Mouse (Mus musculus): ENCODE measurements around the gene Rasa3.

The Rasa3 gene

GRCm38 (mm10) chr8:13551574-13551830 lies 125.9 kb downstream of the Rasa3 start:
- DNase-seq (ENCODE audit: low read depth, low spot score): no peak

- DNase-seq (ENCODE audit: low read depth, low spot score): peak; percentile 86
These were observed 126.5 kb downstream of the Rasa3 start for GRCm38 (mm10) chr8:13550718-13551573.

GRCm38 (mm10) chr8:13548831-13549230 lies 128.6 kb downstream of the Rasa3 start:
- DNase-seq (ENCODE audit: low read depth, low spot score): no peak

- DNase-seq (ENCODE audit: low read depth, low spot score): no peak
These were observed 129.2 kb downstream of the Rasa3 start for GRCm38 (mm10) chr8:13548235-13548634.

GRCm38 (mm10) chr8:13546421-13546820 lies 131.0 kb downstream of the Rasa3 start:
- DNase-seq (ENCODE audit: low read depth, low spot score): no peak

- no peak for DNase-seq (ENCODE audit: low read depth, low spot score)
These were observed 135.9 kb downstream of the Rasa3 start for GRCm38 (mm10) chr8:13541526-13541925.

- no peak for DNase-seq (ENCODE audit: low read depth, low spot score)
These were observed 137.3 kb downstream of the Rasa3 start for GRCm38 (mm10) chr8:13540122-13540521.

GRCm38 (mm10) chr8:13538821-13539220 lies 138.6 kb downstream of the Rasa3 start:
- no peak for DNase-seq (ENCODE audit: low read depth, low spot score)

GRCm38 (mm10) chr8:13537102-13537501 lies 140.3 kb downstream of the Rasa3 start:
- no peak for DNase-seq (ENCODE audit: low read depth, low spot score)

- no peak for DNase-seq (ENCODE audit: low read depth, low spot score)
These were observed 144.3 kb downstream of the Rasa3 start for GRCm38 (mm10) chr8:13533123-13533522.

GRCm38 (mm10) chr8:13531602-13532171 lies 145.7 kb downstream of the Rasa3 start:
- no peak for DNase-seq (ENCODE audit: low read depth, low spot score)

- no peak for DNase-seq (ENCODE audit: low read depth, low spot score)
These were observed 146.5 kb downstream of the Rasa3 start for GRCm38 (mm10) chr8:13530941-13531340.

GRCm38 (mm10) chr8:13530401-13530800 lies 147.0 kb downstream of the Rasa3 start:
- no peak for DNase-seq (ENCODE audit: low read depth, low spot score)

GRCm38 (mm10) chr8:13529891-13530316 lies 147.5 kb downstream of the Rasa3 start:
- no peak for DNase-seq (ENCODE audit: low read depth, low spot score)

- DNase-seq (ENCODE audit: low read depth, low spot score): no peak
These were observed 148.2 kb downstream of the Rasa3 start for GRCm38 (mm10) chr8:13529011-13529840.

- no peak for DNase-seq (ENCODE audit: low read depth, low spot score)
These were observed 156.0 kb downstream of the Rasa3 start for GRCm38 (mm10) chr8:13521392-13521791.

- DNase-seq (ENCODE audit: low read depth, low spot score): no peak
These were observed 157.1 kb downstream of the Rasa3 start for GRCm38 (mm10) chr8:13520349-13520748.

GRCm38 (mm10) chr8:13519503-13519902 lies 157.9 kb downstream of the Rasa3 start:
- DNase-seq (ENCODE audit: low read depth, low spot score): no peak

GRCm38 (mm10) chr8:13517284-13517781 lies 160.1 kb downstream of the Rasa3 start:
- DNase-seq (ENCODE audit: low read depth, low spot score): no peak
